Mouse (Mus musculus) liver, embryonic 13.5 days (tissue): Measurements from ENCODE around the gene Olfr981. TPM values are rescaled to one million over a fixed set of nuclear protein-coding genes. Genes with fewer than 3 reads are reported as not detected.
"Not testable (repeated sequence)": the region's sequence is repeated elsewhere in the genome, so short reads cannot be mapped to it uniquely, and the experiment has no call there.

Source experiments
- ATAC-seq: fragments of 200-750 bp; cut with Nextera tagmentation; 2 replicates; pipeline ENCODE4 v1.8.0; 2017; ENCODE audit warnings: low read depth, mild to moderate bottlenecking, moderate number of reproducible peaks, moderate library complexity
- DNase-seq: peaks from one replicate; pipeline ENCODE4 v3.0.0; 2022
- H3K27ac ChIP-seq: fragments of 300-500 bp; sonication (generic); 2 replicates; pipeline ENCODE4 v1.5.1; 2015; ENCODE audit warnings: moderate library complexity, mild to moderate bottlenecking, inconsistent platforms
- H3K27me3 ChIP-seq: fragments of 300-500 bp; sonication (generic); 2 replicates; pipeline ENCODE4 v1.6.1; 2015; ENCODE audit warnings: mild to moderate bottlenecking, inconsistent platforms
- H3K36me3 ChIP-seq: fragments of 300-500 bp; sonication (generic); 2 replicates; pipeline ENCODE4 v1.6.1; 2015; ENCODE audit warnings: mild to moderate bottlenecking, inconsistent platforms
- H3K4me1 ChIP-seq: fragments of 300-500 bp; sonication (generic); replicated peaks from 2 replicates; pipeline ENCODE4 v1.6.1; 2015; ENCODE audit warnings: inconsistent platforms
- H3K4me2 ChIP-seq: fragments of 300-500 bp; sonication (generic); 2 replicates; pipeline ENCODE4 v1.6.1; 2015; ENCODE audit warnings: inconsistent platforms, mild to moderate bottlenecking, moderate library complexity
- H3K4me3 ChIP-seq: fragments of 300-500 bp; sonication (generic); replicated peaks from 2 replicates; pipeline ENCODE4 v1.5.1; 2015; ENCODE audit warnings: mild to moderate bottlenecking, inconsistent platforms
- H3K9ac ChIP-seq: fragments of 300-500 bp; sonication (generic); 2 replicates; pipeline ENCODE4 v1.6.1; 2015; ENCODE audit warnings: mild to moderate bottlenecking, inconsistent platforms
- H3K9me3 ChIP-seq: fragments of 300-500 bp; sonication (generic); replicated peaks from 2 replicates; pipeline ENCODE4 v1.6.1; 2016; ENCODE audit warnings: inconsistent platforms
- WGBS: fragments of 180-500 bp; shearing (Covaris S2); methylation state at CpG from one replicate; pipeline ENCODE4 v1.1.7; 2015; ENCODE audit not compliant: insufficient replicate concordance; 5-methylcytosine and 5-hydroxymethylcytosine counted together
- polyA plus RNA-seq: library from polyadenylated mRNA; unstranded; fragments of >200 nt; fragmentation: Nextera tagmentation; extraction: Ambion mirVana; gene quantifications from 2 replicates; pipeline ENCODE4 v1.2.1, GENCODE M21; 2015

Gene Olfr981
- polyA plus RNA-seq = not detected in 2 replicates

DNA sequence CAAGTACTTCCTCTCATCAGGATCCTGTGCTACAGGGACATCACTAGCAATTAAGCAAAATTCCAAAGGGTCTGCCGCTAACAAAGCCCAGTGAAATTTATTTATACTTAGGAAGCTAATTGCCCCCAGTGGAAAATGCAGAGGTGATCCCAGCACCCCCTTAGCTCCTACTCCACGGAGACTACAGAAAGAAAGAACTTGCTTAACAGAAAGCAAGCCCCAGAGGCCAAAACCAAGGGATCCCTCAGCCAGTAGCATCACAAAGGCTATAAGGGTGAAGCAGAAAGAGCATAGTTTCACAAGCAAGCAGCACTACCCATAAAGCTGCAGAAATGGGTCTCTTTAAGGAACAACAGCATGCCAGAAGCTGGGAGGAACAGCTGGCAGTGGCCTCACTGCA lies at the start of gene Olfr981:
Gene Olfr981 (plus strand): TSS at position 301 of the 400 bp plus-strand sequence.
- Histone ChIP-seq H3K27ac (no peak within 1 kb of the TSS), H3K9ac (no peak within 1 kb of the TSS), H3K4me3 (no peak within 1 kb of the TSS), H3K4me2 (no peak within 1 kb of the TSS), H3K4me1 (no peaks in the 10 kb centered on the region), H3K27me3 (no peaks in the 10 kb centered on the region), H3K36me3 (no peaks in the 10 kb centered on the region), H3K9me3 (no peaks in the 10 kb centered on the region)
- DNase-seq = no peak
- ATAC-seq = no peak
- WGBS = 44% methylated on average over 2 of the region's 2 CpGs

DNA sequence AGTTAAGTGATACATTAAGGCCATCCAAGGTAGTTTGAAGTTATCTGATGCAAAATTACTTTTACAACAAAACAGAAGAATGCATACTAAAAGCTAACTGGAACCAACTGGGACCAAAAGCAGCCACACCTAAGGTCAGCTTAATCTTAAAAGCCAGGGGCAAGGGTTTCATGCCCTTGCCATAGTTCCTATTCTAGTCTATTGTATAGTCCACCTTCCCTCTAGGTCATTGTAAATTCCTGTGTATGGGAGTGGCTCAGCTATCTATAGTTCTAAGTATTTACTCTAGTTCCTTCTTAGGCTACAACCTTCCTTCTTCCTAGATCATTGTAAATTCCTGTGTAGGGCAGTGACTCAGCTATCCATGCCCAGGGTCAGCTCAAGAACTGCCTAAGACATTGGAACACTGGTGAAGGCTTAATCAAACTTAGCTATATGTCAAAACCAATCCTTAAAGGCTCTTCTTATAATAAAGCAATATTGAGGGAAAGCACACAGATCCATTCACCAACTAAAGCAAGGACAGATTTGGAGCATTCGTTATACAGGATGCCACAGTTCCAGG lies 44.6 kb upstream of the Olfr981 start:
- ATAC-seq = not testable (repeated sequence)

DNA sequence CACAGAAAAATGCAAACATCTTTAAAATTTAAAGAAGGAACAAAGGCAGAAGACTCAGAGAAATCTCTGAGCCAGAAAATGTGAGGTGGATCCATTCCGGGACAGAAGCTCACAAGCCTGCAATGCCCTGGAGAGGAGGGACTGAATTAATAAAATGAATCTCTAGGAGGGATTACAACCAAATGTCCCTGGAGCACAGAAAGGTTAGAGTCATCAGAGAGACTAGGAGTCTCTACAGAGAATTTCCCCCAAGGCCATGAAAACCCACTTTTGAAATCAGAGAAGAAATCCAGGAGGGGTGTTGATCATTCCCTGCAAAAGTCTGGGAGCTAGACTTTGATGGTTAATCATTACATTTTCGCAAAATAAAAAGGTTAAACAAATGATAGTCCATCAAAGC lies 29.5 kb upstream of the Olfr981 start, which contains the start of gene Olfr978:
Gene Olfr978 (plus strand): TSS at position 301 of the 400 bp plus-strand sequence.
- H3K27ac ChIP-seq = no peak within 1 kb of the TSS
- ATAC-seq = no peak
- no peaks in the 10 kb centered on the region for H3K27me3 ChIP-seq
- no peaks in the 10 kb centered on the region for H3K4me1 ChIP-seq
- no peaks in the 10 kb centered on the region for H3K36me3 ChIP-seq
- no peak within 1 kb of the TSS for H3K4me2 ChIP-seq
- no peak within 1 kb of the TSS for H3K4me3 ChIP-seq
- 57% methylated on average over 2 of the region's 2 CpGs for WGBS
- H3K9me3 ChIP-seq = no peaks in the 10 kb centered on the region
- DNase-seq = no peak
- no peak within 1 kb of the TSS for H3K9ac ChIP-seq

More for the DNA sequence above, 44.6 kb upstream of the Olfr981 start:
- H3K4me3 ChIP-seq, H3K4me2 ChIP-seq, H3K36me3 ChIP-seq, H3K27ac ChIP-seq, H3K4me1 ChIP-seq, H3K9me3 ChIP-seq, H3K9ac ChIP-seq, DNase-seq, H3K27me3 ChIP-seq: not testable (repeated sequence)
- 57% methylated on average over 1 of the region's 1 CpGs for WGBS

DNA sequence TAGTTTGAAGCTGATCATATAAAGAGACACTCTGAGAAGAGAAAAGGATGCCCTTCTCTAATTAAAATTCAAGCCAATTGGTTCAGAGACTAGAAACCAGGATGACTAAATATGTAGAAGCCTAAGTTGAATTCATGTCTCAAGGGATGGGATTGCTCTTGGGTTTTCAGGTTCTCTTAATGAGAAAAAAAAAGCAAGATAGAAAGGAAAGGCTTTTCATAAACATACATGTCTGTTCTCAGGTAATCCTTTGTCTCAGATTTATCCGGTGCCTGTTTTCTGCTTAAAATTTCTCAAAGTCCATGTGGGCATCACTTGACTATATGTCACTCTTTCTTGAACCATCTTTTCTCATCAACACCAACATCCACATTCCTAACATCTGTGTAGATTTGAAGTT lies 17.9 kb upstream of the Olfr981 start, which contains the start of gene Olfr979:
Gene Olfr979 (minus strand): TSS at position 101 of the 400 bp plus-strand sequence.
- H3K9ac ChIP-seq = no peak within 1 kb of the TSS
- no peaks in the 10 kb centered on the region for H3K9me3 ChIP-seq
- ATAC-seq = no peak
- H3K4me3 ChIP-seq = no peak within 1 kb of the TSS
- H3K27ac ChIP-seq = no peak within 1 kb of the TSS
- no peak for DNase-seq
- H3K36me3 ChIP-seq = no peaks in the 10 kb centered on the region
- no peak within 1 kb of the TSS for H3K4me2 ChIP-seq
- 67% methylated on average over 1 of the region's 1 CpGs for WGBS
- H3K27me3 ChIP-seq = no peaks in the 10 kb centered on the region
- no peaks in the 10 kb centered on the region for H3K4me1 ChIP-seq

DNA sequence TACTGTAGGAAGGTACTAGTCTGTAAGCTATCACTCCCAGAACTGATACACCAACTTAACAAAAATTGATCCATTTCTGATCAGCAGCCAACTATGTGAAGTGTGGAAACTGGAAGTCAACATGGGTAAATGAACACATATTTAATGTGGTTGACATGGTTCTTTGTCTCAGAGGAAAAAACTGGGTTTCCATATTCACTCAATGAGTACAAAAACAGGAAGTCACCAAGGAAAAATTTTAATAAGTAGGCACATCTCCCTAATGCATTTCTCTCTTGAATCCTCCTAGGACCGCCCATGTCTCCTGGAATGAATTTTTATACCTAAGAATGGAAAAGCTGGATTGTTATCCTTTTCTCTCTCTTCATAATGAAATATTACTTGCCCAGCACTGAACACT lies 11.8 kb upstream of the Olfr981 start, which contains the start of gene Olfr980:
Gene Olfr980 (minus strand): TSS at position 101 of the 400 bp plus-strand sequence.
- no peak within 1 kb of the TSS for H3K27ac ChIP-seq
- no peaks in the 10 kb centered on the region for H3K4me1 ChIP-seq
- WGBS = 48% methylated on average over 1 of the region's 1 CpGs
- no peak within 1 kb of the TSS for H3K4me3 ChIP-seq
- H3K27me3 ChIP-seq = no peaks in the 10 kb centered on the region
- H3K36me3 ChIP-seq = no peaks in the 10 kb centered on the region
- no peak within 1 kb of the TSS for H3K4me2 ChIP-seq
- ATAC-seq (no peak), DNase-seq (no peak)
- no peaks in the 10 kb centered on the region for H3K9me3 ChIP-seq
- H3K9ac ChIP-seq = no peak within 1 kb of the TSS

DNA sequence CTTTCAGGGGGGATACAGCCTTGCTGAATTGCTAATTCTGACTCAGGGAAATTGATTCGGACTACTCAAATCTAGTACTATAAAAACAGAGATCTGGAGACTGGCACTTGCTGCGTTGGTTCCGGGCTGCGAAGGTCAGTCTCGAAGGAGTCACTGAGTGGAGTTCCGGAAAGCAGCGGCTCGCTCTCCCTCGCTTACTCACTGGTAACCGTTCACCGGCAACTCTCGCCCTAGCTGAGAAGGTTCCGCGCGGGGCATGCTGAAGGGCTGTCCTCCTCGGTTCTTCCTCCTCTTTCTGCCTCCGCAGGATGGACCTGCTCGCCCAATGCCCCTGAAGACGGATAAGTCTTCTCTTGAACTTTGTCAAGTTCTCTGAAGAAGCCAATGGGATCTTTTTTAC lies 28.9 kb downstream of the Olfr981 start:
- no peak for ATAC-seq
- H3K4me2 ChIP-seq = no peak overlapping the region

DNA sequence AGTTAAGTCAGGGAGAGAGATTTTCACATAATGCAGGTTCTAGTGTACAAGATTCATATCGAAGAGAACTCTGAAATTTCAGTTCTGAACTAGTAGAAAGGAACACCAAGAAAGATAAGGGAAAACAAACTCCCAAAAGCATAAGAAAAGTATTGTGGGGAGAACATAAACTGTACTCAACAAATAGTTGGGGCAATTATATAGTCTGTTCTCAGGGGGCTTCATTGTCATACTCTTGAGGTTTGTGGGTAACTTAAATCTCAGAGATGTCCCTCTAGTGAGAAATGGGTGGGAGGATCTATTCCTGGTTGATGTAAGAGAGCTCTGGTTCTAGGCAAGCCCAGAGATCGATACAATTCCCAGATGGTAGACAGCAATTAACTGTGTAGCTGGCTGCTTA lies 52.3 kb downstream of the Olfr981 start, which contains the start of gene Olfr982:
Gene Olfr982 (plus strand): TSS at position 301 of the 400 bp plus-strand sequence.
- DNase-seq = no peak
- WGBS = 58% methylated on average over 2 of the region's 2 CpGs
- H3K9me3 ChIP-seq = no peaks in the 10 kb centered on the region
- no peak within 1 kb of the TSS for H3K4me3 ChIP-seq
- H3K4me2 ChIP-seq = no peak within 1 kb of the TSS
- no peaks in the 10 kb centered on the region for H3K36me3 ChIP-seq
- no peaks in the 10 kb centered on the region for H3K4me1 ChIP-seq
- no peaks in the 10 kb centered on the region for H3K27me3 ChIP-seq
- H3K27ac ChIP-seq = no peak within 1 kb of the TSS
- no peak within 1 kb of the TSS for H3K9ac ChIP-seq
- no peak for ATAC-seq

More for the DNA sequence above, 28.9 kb downstream of the Olfr981 start:
- 77% methylated on average over 19 of the region's 19 CpGs for WGBS
- no peak overlapping the region for H3K27ac ChIP-seq
- H3K27me3 ChIP-seq = no peaks in the 10 kb centered on the region
- H3K36me3 ChIP-seq = no peaks in the 10 kb centered on the region
- H3K4me1 ChIP-seq = no peaks in the 10 kb centered on the region
- no peak for DNase-seq
- H3K4me3 ChIP-seq = no peak overlapping the region
- no peak overlapping the region for H3K9ac ChIP-seq
- no peaks in the 10 kb centered on the region for H3K9me3 ChIP-seq

Other genes starting within 250 kb of the Olfr981 start
- not detected in 2 replicates for gene Olfr968, start 238.2 kb upstream of the Olfr981 start, polyA plus RNA-seq
- not detected in 2 replicates for gene Olfr969, start 230.5 kb upstream of the Olfr981 start, polyA plus RNA-seq
- gene Olfr970, start 212.6 kb upstream of the Olfr981 start, polyA plus RNA-seq = not detected in 2 replicates
- not detected in 2 replicates for gene Olfr971, start 184.6 kb upstream of the Olfr981 start, polyA plus RNA-seq
- gene Olfr972, start 155.0 kb upstream of the Olfr981 start, polyA plus RNA-seq = not detected in 2 replicates
- gene Olfr229, start 114.1 kb upstream of the Olfr981 start, polyA plus RNA-seq = not detected in 2 replicates
- not detected in 2 replicates for gene Olfr974, start 84.0 kb upstream of the Olfr981 start, polyA plus RNA-seq
- gene Olfr975, start 69.4 kb upstream of the Olfr981 start, polyA plus RNA-seq = not detected in 2 replicates
- not detected in 2 replicates for gene Olfr976, start 60.3 kb upstream of the Olfr981 start, polyA plus RNA-seq
- gene Olfr978, start 29.4 kb upstream of the Olfr981 start, polyA plus RNA-seq = not detected in 2 replicates
- gene Olfr979, start 18.0 kb upstream of the Olfr981 start, polyA plus RNA-seq = not detected in 2 replicates
- gene Olfr980, start 11.9 kb upstream of the Olfr981 start, polyA plus RNA-seq = not detected in 2 replicates
- not detected in 2 replicates for gene Olfr982, start 52.4 kb downstream of the Olfr981 start, polyA plus RNA-seq
- not detected in 2 replicates for gene Olfr983, start 72.1 kb downstream of the Olfr981 start, polyA plus RNA-seq
- gene Olfr984, start 92.7 kb downstream of the Olfr981 start, polyA plus RNA-seq = not detected in 2 replicates
- not detected in 2 replicates for gene Olfr985, start 108.7 kb downstream of the Olfr981 start, polyA plus RNA-seq
- not detected in 2 replicates for gene Tmem225, start 126.7 kb downstream of the Olfr981 start, polyA plus RNA-seq
- not detected in 2 replicates for gene Olfr986, start 159.5 kb downstream of the Olfr981 start, polyA plus RNA-seq
- 0.93 and 0.97 TPM in 2 replicates for gene Zfp202, start 170.9 kb downstream of the Olfr981 start, polyA plus RNA-seq
- 0.30 and 0.41 TPM in 2 replicates for gene Scn3b, start 247.8 kb downstream of the Olfr981 start, polyA plus RNA-seq